Mouse (Mus musculus): Measurements from ENCODE around the gene Gsg1l. TPM values are rescaled to one million over a fixed set of nuclear protein-coding genes. Genes with fewer than 3 reads are reported as not detected.

Gene Gsg1l
- total RNA-seq, 2 experiments from 2014 or later: 9.3 to 14.0 TPM

GRCm38 (mm10) chr7:126081727-126082285, 405 bp downstream of the Gsg1l start:
- peak; percentile 26 to 33 for DNase-seq (ENCODE audit: low spot score in 2 of 2)

- peak in 1 of 2 experiments; percentile 24 for DNase-seq (ENCODE audit: low spot score in 2 of 2)
Measured at GRCm38 (mm10) chr7:126080949-126081654, 1.1 kb downstream of the Gsg1l start.

- DNase-seq (ENCODE audit: low spot score in 2 of 2): no peak
Measured at GRCm38 (mm10) chr7:126076935-126077334, 5.3 kb downstream of the Gsg1l start.

- no peak for DNase-seq (ENCODE audit: low spot score in 2 of 2)
Measured at GRCm38 (mm10) chr7:126075058-126075457, 7.2 kb downstream of the Gsg1l start.

- no peak for DNase-seq (ENCODE audit: low spot score in 2 of 2)
Measured at GRCm38 (mm10) chr7:126070321-126070720, 11.9 kb downstream of the Gsg1l start.

GRCm38 (mm10) chr7:126066777-126067176, 15.4 kb downstream of the Gsg1l start:
- DNase-seq (ENCODE audit: low spot score in 2 of 2): peak; percentile 47 to 70

GRCm38 (mm10) chr7:126065243-126065876, 16.9 kb downstream of the Gsg1l start:
- DNase-seq (ENCODE audit: low spot score in 2 of 2): no peak

GRCm38 (mm10) chr7:126062228-126062627, 20.0 kb downstream of the Gsg1l start:
- DNase-seq (ENCODE audit: low spot score in 2 of 2): no peak

GRCm38 (mm10) chr7:126058918-126059317, 23.3 kb downstream of the Gsg1l start:
- no peak for DNase-seq (ENCODE audit: low spot score in 2 of 2)

GRCm38 (mm10) chr7:126057332-126057914, 24.8 kb downstream of the Gsg1l start:
- DNase-seq (ENCODE audit: low spot score in 2 of 2): no peak

GRCm38 (mm10) chr7:126054574-126054973, 27.6 kb downstream of the Gsg1l start:
- DNase-seq (ENCODE audit: low spot score in 2 of 2): no peak

GRCm38 (mm10) chr7:126053618-126054017, 28.6 kb downstream of the Gsg1l start:
- DNase-seq (ENCODE audit: low spot score in 2 of 2): no peak

- no peak for DNase-seq (ENCODE audit: low spot score in 2 of 2)
Measured at GRCm38 (mm10) chr7:126051910-126052309, 30.3 kb downstream of the Gsg1l start.

GRCm38 (mm10) chr7:126045077-126045476, 37.1 kb downstream of the Gsg1l start:
- DNase-seq (ENCODE audit: low spot score in 2 of 2): no peak

- no peak for DNase-seq (ENCODE audit: low spot score in 2 of 2)
Measured at GRCm38 (mm10) chr7:126042306-126042705, 39.9 kb downstream of the Gsg1l start.

GRCm38 (mm10) chr7:126040794-126041526, 41.3 kb downstream of the Gsg1l start:
- DNase-seq (ENCODE audit: low spot score in 2 of 2): peak; percentile 79 to 91

- no peak for DNase-seq (ENCODE audit: low spot score in 2 of 2)
Measured at GRCm38 (mm10) chr7:126039847-126040246, 42.4 kb downstream of the Gsg1l start.

- DNase-seq (ENCODE audit: low spot score in 2 of 2): no peak
Measured at GRCm38 (mm10) chr7:126039247-126039835, 42.9 kb downstream of the Gsg1l start.

- peak in 1 of 2 experiments; percentile 44 for DNase-seq (ENCODE audit: low spot score in 2 of 2)
Measured at GRCm38 (mm10) chr7:126038366-126039246, 43.6 kb downstream of the Gsg1l start.

- DNase-seq (ENCODE audit: low spot score in 2 of 2): no peak
Measured at GRCm38 (mm10) chr7:126035332-126035731, 46.9 kb downstream of the Gsg1l start.
